Comparison of ENCODE assay signal across 9 mouse cellular contexts in the genomic region with DNA sequence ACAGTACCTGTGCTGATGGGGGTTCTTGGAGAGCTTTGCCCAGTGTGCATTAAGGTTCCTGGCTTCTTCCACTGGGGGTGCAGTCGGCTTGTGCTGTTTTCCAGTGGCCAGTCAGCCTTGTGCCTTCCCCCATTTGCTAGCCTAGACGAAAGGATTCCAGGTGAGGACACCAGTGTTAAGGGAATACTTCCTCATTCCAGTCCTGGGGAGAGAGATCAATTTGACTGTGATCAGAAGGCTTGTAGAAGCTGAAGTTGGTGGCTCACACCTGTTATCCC. TPM values are rescaled to one million over a fixed set of nuclear protein-coding genes. Genes with fewer than 3 reads are reported as not detected.
A peak's percentile ranks its signal among the peaks of the same experiment; 100 is the strongest.
DNase-seq lines count a peak whose midpoint lies in the region; ATAC-seq lines count a peak whose summit lies in the region.
"Had no signal": no experiment of that assay in that cellular context is flagged by ENCODE, and none has a peak within 500 bp of the region (broad histone marks: within the 10 kb centered on the region; RNA-seq: fewer than 3 reads in every experiment).

No protein-coding gene starts in this region.

- ATAC-seq in neural tube, embryonic 11.5 days (ENCODE audit: insufficient read depth, low FRiP score, low TSS enrichment), result no peak
- no peak for ATAC-seq in liver, embryonic 12.5 days
- ATAC-seq in stomach, embryonic 16.5 days (ENCODE audit: insufficient read depth, low FRiP score), result no peak

- H3K9me3 ChIP-seq in neural tube, embryonic 11.5 days (ENCODE audit: control insufficient read depth, low read length), result no peaks in the 10 kb centered on the region
- no peaks in the 10 kb centered on the region for H3K9me3 ChIP-seq in liver, embryonic 12.5 days (replicated peaks)
- H3K9me3 ChIP-seq in stomach, embryonic 16.5 days (replicated peaks; ENCODE audit: control insufficient read depth, low read length), result no peaks in the 10 kb centered on the region

- H3K4me1 ChIP-seq in neural tube, embryonic 11.5 days (ENCODE audit: control insufficient read depth, insufficient read depth, low read length), result peaks cover 9% of the 10 kb centered on the region
- peaks cover 53% of the 10 kb centered on the region for H3K4me1 ChIP-seq in liver, embryonic 12.5 days
- peaks cover 28% of the 10 kb centered on the region for H3K4me1 ChIP-seq in stomach, embryonic 16.5 days (ENCODE audit: control insufficient read depth, insufficient read depth, low read length)

- H3K4me3 ChIP-seq in neural tube, embryonic 11.5 days (ENCODE audit: low read depth, low read length), result 0 out of 2 replicates have a peak overlapping the region, but pooled peaks have one; percentile 0
- H3K4me3 ChIP-seq in liver, embryonic 12.5 days, result no peak overlapping the region; the same call in 1 of the 2 replicates
- peak overlapping the region; percentile 99; the same call in 1 of the 2 replicates for H3K4me3 ChIP-seq in stomach, embryonic 16.5 days (replicated peaks; ENCODE audit: low read length)

- no peak overlapping the region for H3K9ac ChIP-seq in neural tube, embryonic 11.5 days (ENCODE audit: low read length)
- H3K9ac ChIP-seq in liver, embryonic 12.5 days, result no peak overlapping the region
- no peak overlapping the region for H3K9ac ChIP-seq in stomach, embryonic 16.5 days (ENCODE audit: low read length)

- peak; percentile 31 to 50 for DNase-seq in cerebellum, postnatal 25 days
- no peak for DNase-seq in cerebellum, postnatal 10 days
- DNase-seq in neural tube, embryonic 11.5 days (ENCODE audit: low spot score), result no peak
- no peak for DNase-seq in neural tube, embryonic 10.5 days (ENCODE audit: extremely low spot score, low spot score)
- no peak for DNase-seq in embryo, embryonic 10.5 days (ENCODE audit: low spot score)
- no peak for DNase-seq in gastrocnemius, adult 18-20 months (ENCODE audit: low spot score)
- DNase-seq: adrenal gland, postnatal 25 days had no signal

- 70% methylated on average over 2 of the region's 2 CpGs for WGBS in neural tube, embryonic 11.5 days
- 47% methylated on average over 2 of the region's 2 CpGs for WGBS in liver, embryonic 12.5 days (ENCODE audit: insufficient replicate concordance)
- WGBS in stomach, embryonic 16.5 days, result 58% methylated on average over 2 of the region's 2 CpGs

- H3K27ac ChIP-seq in neural tube, embryonic 11.5 days (ENCODE audit: low read depth, low read length), result no peak overlapping the region
- H3K27ac ChIP-seq in liver, embryonic 12.5 days, result no peak overlapping the region
- H3K27ac ChIP-seq in stomach, embryonic 16.5 days (ENCODE audit: low read length), result peak overlapping the region; percentile 21; the same call in 1 of the 2 replicates

- no peak overlapping the region; the same call in 1 of the 2 replicates for H3K4me2 ChIP-seq in neural tube, embryonic 11.5 days (ENCODE audit: low read depth)
- H3K4me2 ChIP-seq in liver, embryonic 12.5 days, result peak overlapping the region; percentile 95
- peak overlapping the region; percentile 79; the same call in 1 of the 2 replicates for H3K4me2 ChIP-seq in stomach, embryonic 16.5 days (ENCODE audit: low read depth, low read length)

- H3K36me3 ChIP-seq in neural tube, embryonic 11.5 days (ENCODE audit: control insufficient read depth, insufficient read depth, low read length), result no peaks in the 10 kb centered on the region
- 0 out of 2 replicates have a peak, but pooled peaks cover 6% of the 10 kb centered on the region for H3K36me3 ChIP-seq in liver, embryonic 12.5 days
- no peaks in the 10 kb centered on the region for H3K36me3 ChIP-seq in stomach, embryonic 16.5 days (ENCODE audit: control insufficient read depth, insufficient read depth, low read length)

- no peaks in the 10 kb centered on the region for H3K27me3 ChIP-seq in neural tube, embryonic 11.5 days (ENCODE audit: control insufficient read depth, insufficient read depth, low read length)
- no peaks in the 10 kb centered on the region for H3K27me3 ChIP-seq in liver, embryonic 12.5 days (replicated peaks)
- no peaks in the 10 kb centered on the region for H3K27me3 ChIP-seq in stomach, embryonic 16.5 days (ENCODE audit: control insufficient read depth, insufficient read depth, low read length)

RNA-seq across cellular contexts. Expression of a gene that starts 2.6 kb away (rescaled TPM):
- 6.2 and 6.4 TPM in 2 replicates for polyA plus RNA-seq in neural tube, embryonic 11.5 days (2014; fragmentation: Nextera tagmentation; extraction: Ambion mirVana)
- 2.9 and 3.6 TPM in 2 replicates for polyA plus RNA-seq in liver, embryonic 12.5 days (2016; fragmentation: Nextera tagmentation; extraction: Ambion mirVana)
- polyA plus RNA-seq in stomach, embryonic 16.5 days (2015; fragmentation: Nextera tagmentation; extraction: Ambion mirVana), result 5.0 TPM in 2 replicates
- 1 to 10 TPM; 4.1 to 6.4 TPM for total RNA-seq in gastrocnemius, adult 18-20 months (2021)

Comparison
In these comparisons a context has a peak if more than half of its experiments do, and no peak if none do; other contexts are left out.
1. DNase-seq: peak in cerebellum, postnatal 25 days (2 of 2); none in cerebellum, postnatal 10 days (0 of 2), neural tube, embryonic 11.5 days (single experiment), neural tube, embryonic 10.5 days (single experiment), embryo, embryonic 10.5 days (single experiment) and gastrocnemius, adult 18-20 months (single experiment).